Mouse (Mus musculus) layer of hippocampus, adult 2 months (tissue): Measurements from ENCODE around the gene Mrpl12. TPM values are rescaled to one million over a fixed set of nuclear protein-coding genes. Genes with fewer than 3 reads are reported as not detected.
A peak's percentile ranks its signal among the peaks of the same experiment; 100 is the strongest.

Experiments used
- DNase-seq, 2 experiments: peaks; one replicate each; pipeline ENCODE4 v3.0.0; 2022; ENCODE audit warnings: low spot score in 2 of 2
- H3K27ac ChIP-seq: fragments of 200-600 bp; 2 replicates; pipeline ENCODE4 v1.8.1; 2022
- H3K4me3 ChIP-seq: fragments of 200-600 bp; 2 replicates; pipeline ENCODE4 v1.8.1; 2022; ENCODE audit warnings: mild to moderate bottlenecking
- CTCF ChIP-seq: fragments of 200-600 bp; conservative IDR thresholded peaks from 2 replicates; pipeline ENCODE4 v1.8.1; 2022; ENCODE audit warnings: antibody characterized with exemption, mild to moderate bottlenecking, moderate library complexity
- total RNA-seq, 2 experiments: library from RNA; stranded (reverse); gene quantifications; 2 replicates each; pipeline ENCODE4 v1.2.3; 2021

Mrpl12 gene
- total RNA-seq, 2 experiments from 2014 or later = 63.2 to 68.1 TPM

GRCm38 (mm10) chr11:120518558-120518957 lies 34.1 kb downstream of the Mrpl12 start:
- no peak overlapping the region for H3K4me3 ChIP-seq
- no peak for TF ChIP-seq CTCF
- DNase-seq = no peak
- 0 out of 2 replicates have a peak overlapping the region, but pooled peaks have one; percentile 10 for H3K27ac ChIP-seq

- Histone ChIP-seq H3K27ac (peak overlapping the region; percentile 46; the same call in 1 of the 2 replicates), H3K4me3 (no peak overlapping the region)
- DNase-seq = no peak
- no peak for TF ChIP-seq CTCF
These were observed 35.3 kb downstream of the Mrpl12 start for GRCm38 (mm10) chr11:120519738-120520137.

GRCm38 (mm10) chr11:120520498-120520897 lies 36.1 kb downstream of the Mrpl12 start:
- TF ChIP-seq CTCF = no peak
- H3K4me3 ChIP-seq = no peak overlapping the region
- DNase-seq = no peak
- H3K27ac ChIP-seq = no peak overlapping the region

GRCm38 (mm10) chr11:120520967-120521540 lies 36.6 kb downstream of the Mrpl12 start:
- Histone ChIP-seq H3K4me3 (no peak overlapping the region), H3K27ac (0 out of 2 replicates have a peak overlapping the region, but pooled peaks have one; percentile 20)
- no peak for TF ChIP-seq CTCF
- DNase-seq = peak in 1 of 2 experiments; percentile 11

GRCm38 (mm10) chr11:120522581-120522980 lies 38.2 kb downstream of the Mrpl12 start:
- no peak for DNase-seq
- no peak overlapping the region for H3K27ac ChIP-seq
- no peak for TF ChIP-seq CTCF
- no peak overlapping the region for H3K4me3 ChIP-seq

GRCm38 (mm10) chr11:120525959-120526358 lies 41.5 kb downstream of the Mrpl12 start:
- Histone ChIP-seq H3K4me3 (no peak overlapping the region), H3K27ac (no peak overlapping the region)
- no peak for DNase-seq
- TF ChIP-seq CTCF = no peak

GRCm38 (mm10) chr11:120527690-120528354 lies 43.4 kb downstream of the Mrpl12 start:
- Histone ChIP-seq H3K27ac (no peak overlapping the region), H3K4me3 (no peak overlapping the region)
- DNase-seq = no peak
- TF ChIP-seq CTCF = no peak

GRCm38 (mm10) chr11:120528903-120529302 lies 44.5 kb downstream of the Mrpl12 start:
- no peak for DNase-seq
- H3K27ac ChIP-seq = no peak overlapping the region
- no peak overlapping the region for H3K4me3 ChIP-seq
- no peak for TF ChIP-seq CTCF

GRCm38 (mm10) chr11:120530085-120530964 lies 45.9 kb downstream of the Mrpl12 start, which contains the start of gene Gcgr:
TSS of gene Gcgr (plus strand) at chr11:120530699.
- Histone ChIP-seq H3K27ac (no peak within 1 kb of the TSS), H3K4me3 (peak within 1 kb of the TSS; percentile 26; the same call in 1 of the 2 replicates)
- TF ChIP-seq CTCF = no peak
- DNase-seq = no peak

- no peak overlapping the region for H3K27ac ChIP-seq
- no peak overlapping the region for H3K4me3 ChIP-seq
- DNase-seq = no peak
- no peak for TF ChIP-seq CTCF
These were observed 47.2 kb downstream of the Mrpl12 start for GRCm38 (mm10) chr11:120531646-120532045.

GRCm38 (mm10) chr11:120534093-120534492 lies 49.7 kb downstream of the Mrpl12 start:
- no peak overlapping the region for H3K4me3 ChIP-seq
- H3K27ac ChIP-seq = no peak overlapping the region
- no peak for TF ChIP-seq CTCF
- DNase-seq = no peak

- no peak overlapping the region for H3K4me3 ChIP-seq
- no peak for TF ChIP-seq CTCF
- DNase-seq = no peak
- H3K27ac ChIP-seq = no peak overlapping the region
These were observed 50.7 kb downstream of the Mrpl12 start for GRCm38 (mm10) chr11:120535145-120535544.

GRCm38 (mm10) chr11:120535804-120536203 lies 51.4 kb downstream of the Mrpl12 start:
- DNase-seq = no peak
- no peak overlapping the region for H3K4me3 ChIP-seq
- TF ChIP-seq CTCF = no peak
- H3K27ac ChIP-seq = no peak overlapping the region
